Mouse (Mus musculus) ZHBTc4 (cell line): Measurements from ENCODE around the gene Mettl7b.

Source experiments
- DNase-seq: peaks from one replicate; pipeline ENCODE4 v3.0.0-alpha.2; 2011; ENCODE audit warnings: low read depth, low spot score

The Mettl7b gene

DNA sequence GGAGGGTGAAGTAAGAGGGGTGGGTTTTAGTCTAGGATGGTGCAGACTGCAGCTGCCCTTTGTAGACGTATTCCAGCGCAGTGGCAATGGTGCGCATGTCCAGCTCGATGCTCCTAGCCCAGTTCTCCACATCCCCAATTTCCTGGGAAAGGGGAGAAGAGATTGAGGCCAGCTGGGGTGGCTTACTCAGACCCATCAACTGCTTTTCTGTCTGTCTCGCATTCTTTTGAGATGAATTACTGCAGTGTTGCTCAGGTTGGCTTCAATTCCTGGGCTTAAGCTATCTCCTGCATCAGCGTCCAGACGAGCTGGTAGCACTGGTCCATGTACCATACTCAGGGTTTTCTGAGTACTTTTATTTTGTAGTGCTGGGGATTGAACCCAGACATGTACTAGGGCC, 40.8 kb downstream of the Mettl7b start:
- no peak for DNase-seq

DNA sequence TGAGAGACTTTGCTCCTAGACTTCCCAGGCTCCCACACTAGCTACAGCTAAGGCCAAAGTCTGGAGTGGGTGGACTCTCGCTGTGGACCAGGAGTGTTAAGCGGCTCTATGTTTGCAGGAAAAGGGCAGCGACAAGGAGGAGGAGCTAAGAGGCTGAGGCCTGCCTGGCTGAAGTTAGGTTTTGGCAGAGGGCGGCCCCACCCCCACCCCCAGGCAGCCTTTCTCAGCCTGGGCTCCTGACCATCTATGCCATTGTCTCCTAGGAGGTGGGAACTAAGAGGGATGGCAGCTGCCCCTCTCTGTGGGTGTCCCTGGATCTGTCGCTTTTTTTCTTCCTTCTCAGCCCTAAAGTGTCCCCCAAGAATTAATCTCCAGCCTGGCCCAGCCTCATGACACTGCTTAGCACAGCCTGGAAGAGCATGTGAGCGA, 41.6 kb downstream of the Mettl7b start:
- DNase-seq: peak; percentile 40

DNA sequence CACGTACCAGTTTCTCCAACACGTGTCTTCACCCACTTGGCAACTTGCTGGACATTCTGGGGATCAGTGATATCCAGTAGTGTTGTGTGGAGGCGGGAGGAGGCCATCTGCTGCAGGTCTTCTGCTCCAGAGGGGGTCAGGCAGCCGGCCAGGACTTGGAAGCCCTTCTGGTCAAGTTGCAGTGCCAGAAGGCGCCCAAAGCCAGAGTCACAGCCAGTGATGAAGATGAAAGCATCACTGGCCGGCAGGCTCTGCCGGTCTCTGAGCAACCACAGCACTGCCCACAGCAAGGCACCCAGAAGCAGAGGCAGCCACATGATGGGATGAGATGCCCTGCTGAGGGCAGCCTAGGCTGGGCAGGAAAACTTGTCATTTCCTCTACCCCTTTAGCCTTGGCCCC, 42.5 kb downstream of the Mettl7b start:
- DNase-seq: no peak

DNA sequence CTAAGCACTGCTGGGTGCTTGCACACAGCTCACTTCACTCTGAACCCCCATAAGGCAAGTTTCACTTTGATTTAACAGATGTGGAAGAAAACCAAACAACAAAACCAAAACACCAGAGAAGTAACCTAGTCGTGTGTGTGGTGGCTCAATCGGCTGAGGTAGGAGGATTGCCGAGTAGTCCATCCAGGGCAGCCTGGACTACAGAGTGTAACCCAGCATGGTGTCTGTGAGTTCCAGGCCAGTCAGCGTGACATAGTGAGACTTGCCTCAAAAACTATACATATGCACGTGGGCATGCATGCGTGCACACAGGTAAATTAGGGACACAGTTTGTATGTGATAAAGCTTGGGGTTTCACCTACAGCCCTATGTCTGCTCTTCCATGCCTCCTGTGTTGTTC, 43.4 kb downstream of the Mettl7b start:
- no peak for DNase-seq

DNA sequence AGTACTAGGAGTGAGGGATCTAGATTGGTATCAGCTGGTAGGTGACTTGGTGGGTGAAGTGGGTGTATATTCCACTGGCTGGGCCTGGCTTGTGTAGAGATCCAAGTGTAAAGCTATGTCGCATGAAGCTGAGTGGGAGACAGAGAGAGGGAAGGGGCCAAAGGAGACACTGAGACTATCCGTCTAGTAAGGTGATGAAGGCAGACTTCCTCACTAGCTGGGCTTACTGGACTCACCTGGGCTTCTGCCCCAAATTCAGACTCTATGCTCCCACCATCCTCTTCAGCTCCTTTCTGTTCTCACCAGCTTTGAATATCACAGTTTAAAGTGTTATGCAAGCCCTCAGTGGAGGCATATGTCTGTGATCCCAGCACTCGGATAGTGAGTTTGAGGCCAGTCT, 44.1 kb downstream of the Mettl7b start:
- no peak for DNase-seq

DNA sequence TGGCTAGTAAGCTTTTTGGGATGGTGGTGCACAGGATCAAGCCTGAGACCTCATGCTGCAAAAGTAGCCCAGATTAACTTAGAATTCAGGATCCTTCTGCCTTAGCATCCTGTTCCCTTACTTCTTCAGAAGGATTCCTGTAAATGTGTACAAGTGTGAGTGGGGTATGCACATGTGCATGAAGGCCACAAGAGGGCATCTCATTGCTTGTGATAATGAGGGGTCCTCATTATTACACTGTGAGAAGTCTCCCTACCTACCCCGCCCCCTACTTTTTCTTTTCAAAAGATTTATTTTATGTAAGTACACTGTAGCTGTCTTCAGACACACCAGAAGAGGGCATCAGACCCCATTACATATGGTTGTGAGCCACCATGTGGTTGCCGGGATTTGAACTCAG, 45.2 kb downstream of the Mettl7b start:
- no peak for DNase-seq

DNA sequence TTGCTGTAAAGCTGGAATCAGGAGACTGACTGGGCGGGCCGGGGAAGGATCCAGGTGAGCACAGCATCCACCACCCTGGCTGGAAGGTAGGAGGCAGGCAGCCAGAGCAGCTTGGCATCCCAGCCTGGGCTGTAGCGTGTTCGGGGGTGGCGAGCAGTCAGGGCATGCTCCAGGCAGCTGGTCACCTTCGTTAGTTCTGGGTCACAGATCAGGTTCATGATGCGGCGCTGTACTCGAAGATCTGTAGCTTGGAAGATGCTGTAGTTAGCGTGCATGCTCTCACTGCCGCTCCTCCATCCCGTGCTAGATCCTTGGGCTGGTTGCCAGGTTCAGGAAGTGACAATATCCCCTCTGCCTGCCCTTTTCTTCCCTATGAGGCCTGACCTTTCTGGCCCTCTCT, 47.1 kb downstream of the Mettl7b start:
- no peak for DNase-seq

DNA sequence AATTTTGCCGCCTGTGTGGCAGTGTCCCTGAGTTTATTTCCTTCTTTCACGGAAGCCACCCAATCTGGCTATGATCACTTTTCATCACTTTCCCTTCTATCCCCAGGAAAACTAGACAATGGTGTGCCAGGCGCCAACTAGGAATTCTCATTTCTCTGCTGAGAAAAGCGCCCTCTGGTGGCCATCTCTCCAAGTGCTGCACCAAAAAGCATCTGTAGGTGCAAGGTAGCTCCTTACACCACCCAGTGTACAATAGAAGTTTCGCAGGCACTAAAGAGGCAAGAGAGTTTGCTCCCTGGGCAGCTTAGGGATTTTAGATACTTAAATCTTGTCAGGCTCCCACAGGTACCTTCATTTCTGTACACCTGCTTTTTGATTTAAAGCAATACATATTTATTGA, 47.6 kb downstream of the Mettl7b start:
- DNase-seq: peak; percentile 94

DNA sequence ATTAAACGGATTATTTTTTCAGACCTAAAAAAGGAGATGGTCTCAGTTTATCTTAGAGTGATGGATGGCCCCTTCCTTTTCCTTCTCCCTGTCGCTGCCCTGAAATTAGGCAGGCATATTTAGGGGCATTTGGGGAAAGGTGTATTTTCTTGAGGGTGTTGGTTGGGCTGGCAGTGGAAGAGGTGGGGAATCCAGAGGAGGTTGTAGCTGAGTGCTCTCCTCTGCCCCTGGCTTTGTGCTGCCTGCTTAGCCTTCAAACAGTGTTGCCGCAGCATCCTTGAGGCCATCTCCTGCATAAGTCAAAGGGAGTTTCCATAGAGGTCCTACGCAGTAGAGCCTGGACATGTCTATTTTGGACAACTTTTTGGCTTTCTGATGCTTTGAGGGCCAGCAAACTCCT, 48.0 kb downstream of the Mettl7b start:
- no peak for DNase-seq

DNA sequence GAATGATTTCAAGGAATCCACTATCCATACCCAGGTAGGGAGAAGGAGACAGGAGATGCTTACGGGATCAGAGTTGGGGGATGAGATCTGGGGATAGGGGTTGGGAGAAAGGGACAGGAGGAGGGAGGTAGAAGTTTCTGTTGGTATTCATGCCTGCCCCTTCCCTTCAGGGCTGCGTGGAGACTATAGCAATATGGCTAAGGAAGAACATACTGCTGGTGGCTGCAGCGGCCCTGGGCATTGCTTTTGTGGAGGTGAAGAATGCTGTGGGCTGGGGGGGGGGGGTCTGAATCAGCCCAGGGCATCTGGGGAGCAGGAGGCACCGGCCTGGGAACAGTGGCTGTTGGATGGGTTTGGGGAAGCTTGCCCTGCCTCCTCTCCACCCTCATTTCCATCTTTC, 48.5 kb downstream of the Mettl7b start:
- no peak for DNase-seq

DNA sequence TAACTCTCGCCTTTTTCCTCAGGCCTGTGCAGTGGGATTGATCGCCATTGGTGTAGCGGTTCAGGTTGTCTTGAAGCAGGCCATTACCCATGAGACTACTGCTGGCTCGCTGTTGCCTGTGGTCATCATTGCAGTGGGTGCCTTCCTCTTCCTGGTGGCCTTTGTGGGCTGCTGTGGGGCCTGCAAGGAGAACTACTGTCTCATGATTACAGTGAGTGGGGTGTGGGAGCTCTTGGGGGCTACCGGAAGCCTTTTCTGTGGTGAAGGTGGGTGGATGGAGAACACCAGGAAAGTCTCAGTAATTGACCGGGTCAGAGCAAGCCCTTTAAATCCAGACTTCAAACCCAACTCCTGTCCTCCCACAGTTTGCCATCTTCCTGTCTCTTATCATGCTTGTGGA, 49.4 kb downstream of the Mettl7b start:
- DNase-seq: no peak

DNA sequence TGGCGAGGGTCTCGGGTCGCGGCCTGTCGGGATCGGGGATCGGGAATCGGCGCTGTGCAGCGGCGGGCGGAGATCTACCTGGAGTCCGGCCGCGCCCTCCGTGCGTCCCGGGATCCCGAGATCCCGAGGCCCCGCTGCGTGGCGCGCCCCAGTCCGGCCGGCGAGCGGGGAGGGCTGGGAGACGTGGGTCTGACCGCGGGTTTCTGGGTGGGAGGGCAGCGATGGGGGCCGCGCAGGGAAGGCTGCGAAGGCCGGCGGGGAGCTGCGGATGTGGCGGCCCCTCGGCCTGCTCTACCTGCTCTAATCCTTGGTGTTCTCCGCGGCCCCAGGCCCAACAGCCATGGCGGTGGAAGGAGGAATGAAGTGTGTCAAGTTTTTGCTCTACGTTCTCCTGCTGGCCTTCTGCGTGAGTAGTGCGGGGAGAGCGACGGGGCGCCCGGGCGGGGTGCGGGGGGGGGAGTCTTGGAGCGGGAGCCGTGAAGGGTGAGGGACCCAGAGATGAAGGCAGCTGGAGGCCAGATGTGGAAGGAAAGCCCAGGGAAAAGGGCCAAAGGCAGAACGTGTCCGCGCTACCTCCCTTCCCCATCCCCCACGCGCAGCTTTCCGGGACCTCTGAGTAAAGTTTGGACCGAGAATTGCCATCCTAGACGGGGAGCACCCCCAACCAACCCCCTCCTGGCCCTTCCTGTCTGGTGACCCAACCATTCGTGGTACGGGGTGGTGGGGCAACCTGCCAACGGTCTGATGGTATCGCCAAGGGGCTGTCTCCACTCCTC, 50.5 kb downstream of the Mettl7b start:
- no peak for DNase-seq

DNA sequence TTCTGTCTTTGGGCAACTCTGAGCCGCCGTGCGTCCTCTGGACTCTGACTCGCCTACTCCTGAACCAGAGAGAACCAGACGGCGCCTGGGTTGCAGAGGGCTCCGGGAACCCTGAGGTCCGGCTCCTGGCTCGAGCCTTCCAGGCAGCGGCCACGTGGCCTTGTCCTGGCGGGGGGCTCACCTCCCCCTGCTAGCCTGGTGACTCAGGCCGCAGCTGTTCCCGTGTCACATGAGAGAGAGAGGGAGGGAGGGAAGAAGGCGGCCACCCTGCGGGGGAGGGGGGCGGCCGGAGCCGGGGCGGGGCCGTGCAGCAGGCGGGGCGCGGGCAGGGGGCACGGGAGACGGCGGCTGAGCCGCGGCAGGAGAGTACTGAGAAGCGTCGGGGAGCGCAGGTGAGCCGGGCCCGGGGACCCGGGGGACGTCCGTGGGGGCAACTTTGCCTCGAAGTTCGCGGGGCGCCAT, 51.2 kb downstream of the Mettl7b start:
- peak; percentile 93 for DNase-seq

DNA sequence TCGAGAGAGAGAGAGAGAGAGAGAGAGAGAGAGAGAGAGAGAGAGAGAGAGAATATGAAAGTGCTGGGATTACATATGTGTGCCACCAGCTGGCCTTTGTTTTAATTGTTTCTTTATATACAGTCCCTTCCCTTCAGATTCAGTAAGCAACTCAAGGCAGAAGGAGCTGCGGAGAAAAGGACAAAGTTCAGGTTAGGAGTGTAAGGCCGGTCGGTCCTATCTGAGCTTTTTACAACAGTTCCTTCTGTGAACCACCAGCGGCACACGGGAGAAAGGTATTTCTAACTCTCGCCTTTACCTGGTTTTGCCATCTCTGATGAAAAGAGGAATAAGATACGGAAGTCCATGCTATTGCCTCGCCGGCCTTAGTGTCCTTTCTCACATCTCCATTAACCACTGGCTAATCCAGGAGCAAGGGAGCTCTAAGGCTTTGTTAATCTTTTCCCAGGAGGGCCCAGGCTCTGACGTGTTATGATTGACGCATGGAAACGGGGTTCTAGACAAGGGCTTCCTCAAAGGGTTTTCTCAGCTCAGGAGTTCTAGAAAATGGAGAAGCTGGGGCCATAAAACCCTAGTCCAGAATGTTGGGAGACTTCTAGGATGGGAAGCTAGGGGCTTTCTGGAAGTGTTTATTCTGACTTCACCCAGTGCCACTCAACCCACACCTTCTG, 51.9 kb downstream of the Mettl7b start:
- DNase-seq: no peak
